Mouse (Mus musculus): ENCODE results near the gene Hist1h4d. TPM values are rescaled to one million over a fixed set of nuclear protein-coding genes. Genes with fewer than 3 reads are reported as not detected.
A peak's percentile ranks its signal among the peaks of the same experiment; 100 is the strongest.
"Not testable (repeated sequence)": the region's sequence is repeated elsewhere in the genome, so short reads cannot be mapped to it uniquely, and the experiment has no call there.

Gene Hist1h4d
- polyA plus RNA-seq, 1 experiment from 2014 or later = 35.3 TPM

GRCm38 (mm10) chr13:23556906-23557305 is 24.5 kb upstream of the Hist1h4d start:
- Histone ChIP-seq H3K9me3 (ENCODE audit: control insufficient read depth) (no peaks in the 10 kb centered on the region), H3K4me3 (ENCODE audit: low read depth, low read length) (no peak overlapping the region), H3K4me1 (replicated peaks; ENCODE audit: control insufficient read depth, insufficient read depth, low read length) (no peaks in the 10 kb centered on the region), H3K36me3 (ENCODE audit: control insufficient read depth, insufficient read depth) (no peaks in the 10 kb centered on the region), H3K4me2 (replicated peaks; ENCODE audit: low read depth) (peak overlapping the region; percentile 78; the same call in 1 of the 2 replicates), H3K27me3 (replicated peaks; ENCODE audit: control insufficient read depth, insufficient read depth, low read length) (no peaks in the 10 kb centered on the region), H3K9ac (ENCODE audit: low read depth, low read length) (no peak overlapping the region), H3K27ac (ENCODE audit: low read depth, low read length) (no peak overlapping the region)
- no peak for ATAC-seq
- TF ChIP-seq CTCF (IDR thresholded peaks at IDR 0.05; ENCODE audit: low read depth) = no peak
- 67% methylated on average over 3 of the region's 3 CpGs for WGBS

DNA sequence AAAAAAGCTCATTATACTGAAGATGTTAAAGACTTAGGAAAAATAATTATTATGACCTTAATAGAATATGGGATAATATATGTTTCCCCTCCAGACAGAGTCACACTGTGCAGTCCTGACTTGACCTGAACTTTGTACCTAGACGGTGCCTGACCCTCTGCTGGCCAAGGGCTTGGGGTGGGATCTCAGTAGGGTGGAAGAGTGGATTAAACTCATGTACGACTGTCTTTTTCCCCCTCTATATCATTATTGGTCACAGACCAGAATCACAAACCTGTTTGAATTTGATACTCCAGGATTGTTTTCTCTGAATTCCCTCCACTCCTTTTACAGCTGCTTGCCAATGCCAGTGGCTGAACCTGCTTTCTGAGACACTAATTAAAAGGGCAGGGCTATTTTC is 20.7 kb upstream of the Hist1h4d start:
- H3K4me1 ChIP-seq (replicated peaks; ENCODE audit: control insufficient read depth, insufficient read depth, low read length); H3K36me3 ChIP-seq (ENCODE audit: control insufficient read depth, insufficient read depth); H3K4me3 ChIP-seq (ENCODE audit: low read depth, low read length); H3K9me3 ChIP-seq (ENCODE audit: control insufficient read depth); H3K4me2 ChIP-seq (replicated peaks; ENCODE audit: low read depth); H3K9ac ChIP-seq (ENCODE audit: low read depth, low read length); ATAC-seq; H3K27me3 ChIP-seq (replicated peaks; ENCODE audit: control insufficient read depth, insufficient read depth, low read length); H3K27ac ChIP-seq (ENCODE audit: low read depth, low read length): not testable (repeated sequence)
- 10% methylated on average over 2 of the region's 2 CpGs for WGBS

DNA sequence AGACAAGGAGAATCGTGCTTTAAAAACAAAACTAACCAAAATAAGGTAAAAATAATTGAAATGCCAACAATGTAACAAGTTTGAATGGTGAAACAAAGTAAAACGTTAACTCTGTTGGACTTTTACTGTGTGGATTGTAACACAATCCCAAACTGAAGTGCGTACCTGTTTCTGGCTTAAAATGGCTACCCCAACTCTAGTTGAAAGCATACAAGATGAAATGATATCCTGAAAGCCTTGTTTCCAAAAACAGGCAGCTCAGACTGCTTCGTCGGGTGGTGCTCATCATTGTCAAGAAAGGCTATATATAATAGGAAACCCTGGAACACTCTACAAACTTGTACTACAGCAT is 19.9 kb upstream of the Hist1h4d start:
- not testable (repeated sequence) for ATAC-seq; H3K9me3 ChIP-seq (ENCODE audit: control insufficient read depth); H3K4me1 ChIP-seq (replicated peaks; ENCODE audit: control insufficient read depth, insufficient read depth, low read length); H3K36me3 ChIP-seq (ENCODE audit: control insufficient read depth, insufficient read depth); H3K27me3 ChIP-seq (replicated peaks; ENCODE audit: control insufficient read depth, insufficient read depth, low read length); H3K9ac ChIP-seq (ENCODE audit: low read depth, low read length); H3K27ac ChIP-seq (ENCODE audit: low read depth, low read length)
- WGBS = 0% methylated on average over 2 of the region's 5 CpGs
- peak overlapping the region; percentile 61 for H3K4me2 ChIP-seq (replicated peaks; ENCODE audit: low read depth)
- peak overlapping the region; percentile 31; the same call in 1 of the 2 replicates for H3K4me3 ChIP-seq (ENCODE audit: low read depth, low read length)

- ATAC-seq = peak; percentile 95
- WGBS = under 1% methylated on average over 41 of the region's 67 CpGs
- Histone ChIP-seq H3K27ac (ENCODE audit: low read depth, low read length) (peak within 1 kb of the TSS; percentile 85), H3K9ac (ENCODE audit: low read depth, low read length) (peak within 1 kb of the TSS; percentile 37; the same call in 1 of the 2 replicates), H3K4me2 (replicated peaks; ENCODE audit: low read depth) (peak within 1 kb of the TSS; percentile 61), H3K4me3 (ENCODE audit: low read depth, low read length) (peak within 1 kb of the TSS; percentile 31)
- H3K27me3 ChIP-seq (replicated peaks; ENCODE audit: control insufficient read depth, insufficient read depth, low read length); H3K36me3 ChIP-seq (ENCODE audit: control insufficient read depth, insufficient read depth); H3K9me3 ChIP-seq (ENCODE audit: control insufficient read depth); H3K4me1 ChIP-seq (replicated peaks; ENCODE audit: control insufficient read depth, insufficient read depth, low read length): not testable (repeated sequence)
These were observed 19.3 kb upstream of the Hist1h4d start, which contains the start of gene Hist1h3e for GRCm38 (mm10) chr13:23561883-23562659. TSS of gene Hist1h3e (minus strand) at chr13:23562369.

DNA sequence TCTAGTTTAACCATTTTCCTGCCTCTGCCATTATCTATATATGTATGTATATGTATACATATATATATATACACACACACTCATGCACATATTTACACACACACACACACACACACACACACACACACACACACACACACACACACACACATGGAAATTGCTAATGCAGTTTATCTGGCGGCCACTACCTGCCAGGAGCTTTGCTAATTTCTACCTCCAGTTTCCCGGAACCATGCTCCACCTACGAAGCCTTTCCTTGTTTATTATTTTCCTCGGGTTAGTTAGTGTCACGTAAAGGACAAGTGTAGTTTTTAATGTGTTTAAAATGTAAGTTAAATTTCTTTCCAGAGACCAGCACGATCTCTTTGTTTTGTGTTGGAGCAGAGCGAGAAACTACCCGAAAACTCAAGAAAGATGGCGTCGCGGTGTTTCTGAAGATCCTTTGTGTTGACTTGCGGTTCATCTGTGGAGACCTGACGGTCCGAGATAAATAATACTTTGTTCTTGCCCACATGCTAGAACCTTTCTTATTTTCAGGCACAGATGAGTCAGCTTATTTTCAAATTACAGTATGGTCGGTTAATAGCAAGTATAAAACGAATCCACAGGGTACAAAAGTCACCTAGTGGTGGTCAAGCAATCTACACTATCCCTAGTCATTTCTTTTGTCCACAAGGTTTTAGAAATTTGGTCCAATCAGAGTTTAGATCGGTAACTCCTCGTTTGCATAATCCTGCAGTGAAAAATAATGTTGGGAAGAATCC is 18.5 kb upstream of the Hist1h4d start:
- peak; percentile 74 for TF ChIP-seq CTCF (IDR thresholded peaks at IDR 0.05; ENCODE audit: low read depth)
- Histone ChIP-seq H3K4me1 (replicated peaks; ENCODE audit: control insufficient read depth, insufficient read depth, low read length) (no peaks in the 10 kb centered on the region), H3K27me3 (replicated peaks; ENCODE audit: control insufficient read depth, insufficient read depth, low read length) (no peaks in the 10 kb centered on the region), H3K9me3 (ENCODE audit: control insufficient read depth) (no peaks in the 10 kb centered on the region), H3K9ac (ENCODE audit: low read depth, low read length) (peak overlapping the region; percentile 24; the same call in 1 of the 2 replicates), H3K4me2 (replicated peaks; ENCODE audit: low read depth) (peak overlapping the region; percentile 61), H3K27ac (ENCODE audit: low read depth, low read length) (peak overlapping the region; percentile 85), H3K36me3 (ENCODE audit: control insufficient read depth, insufficient read depth) (no peaks in the 10 kb centered on the region), H3K4me3 (ENCODE audit: low read depth, low read length) (peak overlapping the region; percentile 31)
- WGBS = 1% methylated on average over 18 of the region's 18 CpGs
- peak; percentile 34 for ATAC-seq

DNA sequence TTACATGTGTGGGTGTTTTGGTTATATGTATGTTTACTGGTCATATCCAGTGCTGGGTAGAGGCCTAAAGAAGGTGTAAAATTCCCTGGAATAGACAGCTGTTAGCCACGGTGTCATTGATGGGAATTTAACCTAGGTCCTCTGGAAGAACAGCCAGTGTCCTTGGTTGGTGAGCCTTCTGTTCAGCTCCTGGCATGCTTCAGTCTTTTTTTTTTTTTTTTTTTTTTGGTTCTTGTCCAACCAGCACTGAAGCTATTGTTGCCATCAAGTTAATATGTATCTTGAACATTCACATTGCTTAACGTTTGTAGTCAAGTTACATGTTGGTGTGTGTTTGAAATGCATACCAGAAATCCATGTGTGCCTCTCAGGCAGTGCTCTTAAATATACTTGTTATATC is 16.9 kb upstream of the Hist1h4d start:
- no peak overlapping the region for H3K4me3 ChIP-seq (ENCODE audit: low read depth, low read length)
- 79% methylated on average over 2 of the region's 2 CpGs for WGBS
- no peaks in the 10 kb centered on the region for H3K27me3 ChIP-seq (replicated peaks; ENCODE audit: control insufficient read depth, insufficient read depth, low read length)
- H3K9me3 ChIP-seq (ENCODE audit: control insufficient read depth) = no peaks in the 10 kb centered on the region
- no peak overlapping the region for H3K27ac ChIP-seq (ENCODE audit: low read depth, low read length)
- H3K36me3 ChIP-seq (ENCODE audit: control insufficient read depth, insufficient read depth) = no peaks in the 10 kb centered on the region
- H3K4me1 ChIP-seq (replicated peaks; ENCODE audit: control insufficient read depth, insufficient read depth, low read length) = no peaks in the 10 kb centered on the region
- ATAC-seq = no peak
- TF ChIP-seq CTCF (IDR thresholded peaks at IDR 0.05; ENCODE audit: low read depth) = no peak
- H3K4me2 ChIP-seq (replicated peaks; ENCODE audit: low read depth) = no peak overlapping the region
- H3K9ac ChIP-seq (ENCODE audit: low read depth, low read length) = no peak overlapping the region

- not testable (repeated sequence) for H3K4me1 ChIP-seq (replicated peaks; ENCODE audit: control insufficient read depth, insufficient read depth, low read length); H3K36me3 ChIP-seq (ENCODE audit: control insufficient read depth, insufficient read depth); H3K9me3 ChIP-seq (ENCODE audit: control insufficient read depth); H3K27me3 ChIP-seq (replicated peaks; ENCODE audit: control insufficient read depth, insufficient read depth, low read length)
- peak; percentile 34 for ATAC-seq
- 2% methylated on average over 17 of the region's 41 CpGs for WGBS
- peak overlapping the region; percentile 69 for H3K4me2 ChIP-seq (replicated peaks; ENCODE audit: low read depth)
- 0 out of 2 replicates have a peak overlapping the region, but pooled peaks have one; percentile 24 for H3K9ac ChIP-seq (ENCODE audit: low read depth, low read length)
- peak overlapping the region; percentile 84 for H3K27ac ChIP-seq (ENCODE audit: low read depth, low read length)
- peak overlapping the region; percentile 35 for H3K4me3 ChIP-seq (ENCODE audit: low read depth, low read length)
These were observed 11.0 kb upstream of the Hist1h4d start for GRCm38 (mm10) chr13:23570261-23571021.
